Mouse (Mus musculus) c-Kit-positive CD71-positive TER-119-positive erythroid progenitor cells, embryonic 14.5 days (primary cell): Measurements from ENCODE around the gene Zfp652.
"Not testable (repeated sequence)": the region's sequence is repeated elsewhere in the genome, so short reads cannot be mapped to it uniquely, and the experiment has no call there.

Experiments used
- DNase-seq: peaks from one replicate; pipeline ENCODE4 v3.0.0-alpha.2; 2013; ENCODE audit warnings: low spot score

Gene Zfp652

DNA sequence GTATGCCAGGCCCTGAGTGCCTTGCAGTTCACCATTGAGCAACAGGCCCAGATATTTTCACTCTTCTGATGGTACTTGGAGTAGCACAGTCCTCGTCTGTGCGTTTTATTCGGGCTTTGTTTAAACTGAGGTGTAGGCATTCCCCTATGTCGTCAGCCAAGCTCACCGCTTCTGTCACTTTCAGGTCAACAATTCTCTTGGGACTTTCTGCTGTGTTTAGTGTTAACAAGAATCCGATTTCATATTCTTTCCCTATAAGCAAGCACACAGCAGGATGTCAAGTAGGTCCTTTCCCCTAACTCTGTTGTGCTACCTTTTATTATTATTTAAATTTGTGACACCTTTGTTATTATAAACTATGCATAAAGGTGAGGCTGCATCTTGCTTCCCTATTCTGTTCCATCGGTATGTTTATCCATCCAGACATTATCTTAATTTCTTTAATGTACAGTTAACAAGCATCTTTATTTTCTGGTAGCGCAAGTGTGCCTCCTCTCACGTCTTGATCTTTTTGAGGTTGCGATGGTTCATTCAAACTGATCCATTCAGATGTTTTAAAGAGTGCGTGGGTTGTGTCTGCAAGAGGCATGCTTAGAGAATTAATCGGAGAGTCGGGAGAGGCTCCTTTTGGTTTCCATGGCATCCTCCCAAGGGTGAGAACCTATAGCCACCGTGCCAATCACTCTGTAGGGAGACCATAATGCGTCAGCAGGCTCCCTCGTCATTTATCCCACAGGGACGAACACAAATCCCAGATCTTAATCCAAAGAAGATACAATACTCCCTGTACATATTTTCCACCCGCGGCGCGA is 145.4 kb downstream of the Zfp652 start:
- no peak for DNase-seq

DNA sequence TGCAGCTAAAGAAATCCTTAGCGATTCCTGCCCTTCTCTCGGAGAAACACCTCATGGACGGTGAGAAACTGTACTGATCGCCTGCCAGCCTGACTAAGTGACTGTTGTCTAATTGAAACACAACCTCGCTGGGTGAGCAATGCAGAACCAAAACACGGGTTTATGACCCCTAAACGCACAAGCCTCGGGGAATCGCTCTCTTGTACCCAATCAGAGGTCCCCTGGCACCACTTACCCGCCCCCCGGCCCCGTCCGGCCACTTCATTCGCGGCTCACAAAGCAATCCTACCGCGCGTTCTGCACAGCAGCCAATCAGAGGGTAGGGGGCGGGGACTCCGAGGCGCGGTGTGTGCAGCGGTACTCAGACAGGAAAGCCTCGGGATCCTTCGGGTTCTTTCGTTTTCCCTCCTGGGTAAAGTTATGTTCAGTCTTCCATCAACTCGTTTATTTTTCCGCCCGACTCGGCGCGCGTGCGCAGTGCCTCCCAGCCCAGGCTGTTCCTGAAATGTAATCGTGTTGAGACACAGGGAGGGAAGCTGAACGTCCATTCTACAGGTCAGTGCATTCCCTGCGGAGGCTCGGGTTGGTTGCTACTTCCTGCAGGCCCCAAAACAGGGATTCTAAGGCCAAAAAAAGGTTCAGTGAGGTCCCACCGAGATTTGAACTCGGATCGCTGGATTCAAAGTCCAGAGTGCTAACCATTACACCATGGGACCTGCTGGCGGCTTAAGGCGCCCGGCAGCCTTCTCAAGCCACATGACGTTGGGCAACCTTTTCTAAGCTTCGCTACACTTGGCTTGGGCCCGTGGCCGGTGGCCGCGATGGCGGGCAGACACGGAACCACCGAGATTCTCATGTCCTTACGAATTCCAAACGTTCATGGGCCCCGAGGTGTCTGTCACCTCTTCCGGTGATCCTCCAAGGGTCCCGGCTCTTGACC is 146.3 kb downstream of the Zfp652 start:
- DNase-seq = peak; percentile 97

GRCm38 (mm10) chr11:95859468-95859855 is 147.0 kb downstream of the Zfp652 start:
- peak; percentile 65 for DNase-seq

DNA sequence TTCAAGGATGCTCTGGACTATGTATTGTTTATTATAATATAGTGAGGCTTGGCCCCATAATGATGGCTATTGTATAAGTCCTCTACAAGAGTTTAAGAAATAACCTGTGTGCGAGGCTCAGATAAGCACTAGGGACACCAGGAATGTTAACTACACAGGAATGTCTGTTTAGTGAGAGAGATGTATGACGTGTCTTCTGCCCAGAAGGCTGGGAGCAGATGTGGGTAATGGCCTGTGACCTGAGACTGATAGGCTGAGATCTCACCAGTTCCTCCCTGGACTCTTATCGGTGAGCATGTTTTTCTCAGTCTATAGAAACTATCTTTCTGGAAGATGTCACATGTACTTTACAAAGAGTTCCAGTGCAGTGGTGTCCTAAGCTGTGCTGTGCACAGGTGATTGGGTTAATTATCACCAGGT is 147.6 kb downstream of the Zfp652 start:
- DNase-seq = peak; percentile 71

DNA sequence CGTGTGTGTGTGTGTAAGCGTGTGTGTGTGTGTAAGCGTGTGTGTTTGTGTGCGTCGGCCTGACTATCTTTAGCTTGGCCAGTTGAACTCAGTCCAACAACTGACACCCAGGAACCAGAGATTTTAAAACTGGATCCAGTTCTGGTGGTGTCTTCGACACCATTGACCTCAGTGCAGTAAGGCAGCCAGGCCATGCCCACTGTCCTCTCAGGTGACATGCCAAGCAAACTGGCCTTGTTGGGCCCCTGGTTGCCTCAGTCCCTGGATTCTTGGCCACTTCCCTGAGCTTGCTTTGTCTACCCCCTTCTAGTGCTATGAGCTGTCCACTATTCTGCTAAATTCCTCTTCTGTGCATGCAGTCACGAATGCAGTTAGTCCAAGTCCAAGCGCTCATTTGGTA is 148.9 kb downstream of the Zfp652 start:
- DNase-seq = no peak

GRCm38 (mm10) chr11:95869442-95869841 is 157.0 kb downstream of the Zfp652 start:
- no peak for DNase-seq

DNA sequence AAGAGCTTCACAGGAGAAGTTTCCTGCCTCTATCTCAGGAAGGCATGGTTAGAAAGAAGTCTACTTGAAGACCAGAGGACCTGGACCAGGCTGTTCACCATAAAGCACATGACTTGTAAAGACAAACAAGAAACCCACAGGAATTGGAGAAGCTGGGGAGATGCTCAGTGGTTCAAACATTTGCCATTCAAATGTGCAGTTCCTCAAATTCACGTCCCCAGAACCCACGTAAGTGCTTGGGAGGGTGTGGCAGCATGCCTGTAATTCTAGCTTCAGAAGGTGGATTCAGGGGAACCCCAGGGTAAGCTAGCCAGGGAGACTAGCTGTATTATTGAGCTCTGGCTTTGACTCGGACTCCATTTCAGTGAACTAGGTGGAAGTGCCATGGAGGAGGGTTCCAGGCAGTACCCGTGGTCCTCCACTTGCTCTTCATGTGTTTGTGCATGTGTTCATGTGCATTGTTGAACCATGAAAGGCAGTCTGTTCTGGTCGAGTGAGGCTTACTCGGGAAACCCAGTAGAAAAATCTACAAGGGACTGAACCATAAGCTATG is 157.5 kb downstream of the Zfp652 start:
- no peak for DNase-seq

DNA sequence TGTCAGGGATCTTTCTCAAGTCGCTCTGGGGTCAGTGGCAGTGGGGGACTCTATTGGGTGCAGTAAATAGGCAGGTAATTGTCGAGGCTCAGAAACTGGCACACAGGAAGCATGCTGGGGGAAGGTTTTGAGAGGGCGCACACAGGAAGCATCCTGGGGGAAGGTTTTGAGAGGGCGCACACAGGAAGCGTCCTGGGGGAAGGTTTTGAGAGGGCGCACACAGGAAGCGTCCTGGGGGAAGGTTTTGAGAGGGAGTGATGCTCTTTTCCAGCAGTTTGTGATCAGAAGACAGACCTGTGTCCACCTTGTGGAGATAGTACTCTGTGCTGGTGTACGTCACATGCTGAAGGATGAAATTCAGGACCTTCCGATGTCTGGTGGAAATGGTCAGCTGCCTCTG is 163.3 kb downstream of the Zfp652 start:
- no peak for DNase-seq

- DNase-seq = peak; percentile 60
Measured at GRCm38 (mm10) chr11:95876296-95876695, 163.8 kb downstream of the Zfp652 start.

GRCm38 (mm10) chr11:95879861-95880260 is 167.4 kb downstream of the Zfp652 start:
- DNase-seq = not testable (repeated sequence)
